Mouse (Mus musculus) ES-E14 (cell line): Measurements from ENCODE around the gene Ahr.

Source experiments
- CHD2 ChIP-seq: IDR thresholded peaks from 2 replicates; pipeline ENCODE4 v1.6.1; 2014; ENCODE audit warnings: mild to moderate bottlenecking, low read depth, low read length, inconsistent platforms
- MAFK ChIP-seq: IDR thresholded peaks from 2 replicates; pipeline ENCODE4 v1.6.1; 2014; ENCODE audit warnings: mild to moderate bottlenecking, low read depth, low read length, inconsistent platforms; ENCODE audit not compliant: insufficient read depth
- ZC3H11A ChIP-seq: IDR thresholded peaks from 2 replicates; pipeline ENCODE4 v1.6.1; 2012; ENCODE audit warnings: low read depth, mild to moderate bottlenecking, inconsistent platforms, low read length, borderline replicate concordance

- no peak for TF ChIP-seq MAFK
- no peak for TF ChIP-seq ZC3H11A
- no peak for TF ChIP-seq CHD2
Measured at GRCm38 (mm10) chr12:35576107-35576506, 41.3 kb upstream of the Ahr start.
